10 mouse cellular contexts compared by ENCODE assay signal in the genomic region with DNA sequence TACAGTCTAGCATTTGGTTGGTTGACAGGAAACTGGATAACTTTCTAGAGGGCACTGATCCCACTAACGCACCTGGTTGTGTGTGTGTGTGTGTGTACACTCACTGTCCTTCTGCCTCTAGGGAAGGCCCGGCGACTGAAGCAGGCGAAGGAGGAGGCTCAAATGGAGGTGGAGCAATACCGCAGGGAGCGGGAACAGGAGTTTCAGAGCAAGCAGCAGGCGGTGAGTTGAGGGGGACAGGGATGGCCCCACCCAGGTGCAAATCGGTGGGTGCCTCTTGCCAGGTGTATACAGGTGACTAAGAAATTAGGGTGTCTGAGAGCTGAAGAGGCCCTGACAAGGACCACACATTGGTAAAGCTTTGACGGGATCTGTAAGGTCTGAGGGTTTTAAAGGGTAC. TPM values are rescaled to one million over a fixed set of nuclear protein-coding genes. Genes with fewer than 3 reads are reported as not detected.
A peak's percentile ranks its signal among the peaks of the same experiment; 100 is the strongest.
DNase-seq lines count a peak whose midpoint lies in the region; ATAC-seq and TF ChIP-seq lines count a peak whose summit lies in the region.
"Had no signal": no experiment of that assay in that cellular context is flagged by ENCODE, and none has a peak within 500 bp of the region (broad histone marks: within the 10 kb centered on the region; RNA-seq: fewer than 3 reads in every experiment).

No protein-coding gene starts in this region.

- no peak for DNase-seq in left cerebral cortex, adult 2 months (ENCODE audit: extremely low spot score in 1 of 2, low spot score in 2 of 2)
- no peak for DNase-seq in left cerebral cortex, postnatal 4 days
- no peak for DNase-seq in hindbrain, embryonic 11.5 days (ENCODE audit: low spot score)
- DNase-seq in lung, postnatal 0 days (ENCODE audit: low spot score): no peak
- DNase-seq in spleen, adult 18-20 months: no peak

- no peak for TF ChIP-seq EP300 in lung, postnatal 0 days (IDR thresholded peaks at IDR 0.05)

- H3K9me3 ChIP-seq in embryonic facial prominence, embryonic 13.5 days: no peaks in the 10 kb centered on the region
- no peaks in the 10 kb centered on the region for H3K9me3 ChIP-seq in hindbrain, embryonic 11.5 days (ENCODE audit: control insufficient read depth, low read length)
- no peaks in the 10 kb centered on the region for H3K9me3 ChIP-seq in neural tube, embryonic 12.5 days
- H3K9me3 ChIP-seq in lung, postnatal 0 days (ENCODE audit: low read length): no peaks in the 10 kb centered on the region
- H3K9me3 ChIP-seq: embryonic facial prominence, embryonic 15.5 days; limb, embryonic 15.5 days had no signal

- H3K9ac ChIP-seq in embryonic facial prominence, embryonic 13.5 days: peak overlapping the region; percentile 94; the same call in 1 of the 2 replicates
- H3K9ac ChIP-seq in hindbrain, embryonic 11.5 days (ENCODE audit: low read depth, low read length): no peak overlapping the region
- peak overlapping the region; percentile 81 for H3K9ac ChIP-seq in neural tube, embryonic 12.5 days
- no peak overlapping the region for H3K9ac ChIP-seq in lung, postnatal 0 days (replicated peaks; ENCODE audit: low read depth)
- H3K9ac ChIP-seq: embryonic facial prominence, embryonic 15.5 days had no signal

- WGBS in embryonic facial prominence, embryonic 13.5 days: 77% methylated on average over 9 of the region's 9 CpGs
- 80% methylated on average over 9 of the region's 9 CpGs for WGBS in hindbrain, embryonic 11.5 days
- 78% methylated on average over 9 of the region's 9 CpGs for WGBS in neural tube, embryonic 12.5 days
- WGBS in lung, postnatal 0 days: 73% methylated on average over 9 of the region's 9 CpGs

- peaks cover 38% of the 10 kb centered on the region for H3K4me1 ChIP-seq in embryonic facial prominence, embryonic 13.5 days
- peaks cover 6% of the 10 kb centered on the region for H3K4me1 ChIP-seq in hindbrain, embryonic 11.5 days (replicated peaks; ENCODE audit: control insufficient read depth, insufficient read depth, low read length)
- peaks cover 35% of the 10 kb centered on the region for H3K4me1 ChIP-seq in neural tube, embryonic 12.5 days
- H3K4me1 ChIP-seq in lung, postnatal 0 days (ENCODE audit: insufficient read depth, low read depth, low read length): peaks cover 11% of the 10 kb centered on the region; the same call in 1 of the 2 replicates

- no peak for TF ChIP-seq CTCF in left cerebral cortex, adult 2 months (IDR thresholded peaks at IDR 0.05)
- no peak for TF ChIP-seq CTCF in lung, postnatal 0 days (IDR thresholded peaks at IDR 0.05)

- H3K27ac ChIP-seq in left cerebral cortex, adult 2 months: peak overlapping the region; percentile 96
- H3K27ac ChIP-seq in embryonic facial prominence, embryonic 13.5 days: no peak overlapping the region
- no peak overlapping the region for H3K27ac ChIP-seq in hindbrain, embryonic 11.5 days (ENCODE audit: low read depth, low read length)
- no peak overlapping the region for H3K27ac ChIP-seq in neural tube, embryonic 12.5 days
- H3K27ac ChIP-seq in lung, postnatal 0 days (ENCODE audit: low read length): no peak overlapping the region

- 0 out of 2 replicates have a peak overlapping the region, but pooled peaks have one; percentile 90 for H3K4me2 ChIP-seq in embryonic facial prominence, embryonic 13.5 days
- peak overlapping the region; percentile 79; the same call in 1 of the 2 replicates for H3K4me2 ChIP-seq in hindbrain, embryonic 11.5 days (replicated peaks; ENCODE audit: low read depth, low read length)
- H3K4me2 ChIP-seq in neural tube, embryonic 12.5 days (replicated peaks): peak overlapping the region; percentile 90
- no peak overlapping the region for H3K4me2 ChIP-seq in lung, postnatal 0 days (replicated peaks; ENCODE audit: low read depth, low read length)

- ATAC-seq in embryonic facial prominence, embryonic 13.5 days (ENCODE audit: insufficient number of reproducible peaks, insufficient read depth, low FRiP score, low TSS enrichment, low read depth): no peak
- no peak for ATAC-seq in hindbrain, embryonic 11.5 days (ENCODE audit: low FRiP score)
- no peak for ATAC-seq in neural tube, embryonic 12.5 days (ENCODE audit: low FRiP score, low read depth)
- ATAC-seq in lung, postnatal 0 days: no peak

- peak overlapping the region; percentile 68 for H3K4me3 ChIP-seq in left cerebral cortex, adult 2 months
- H3K4me3 ChIP-seq in embryonic facial prominence, embryonic 13.5 days: no peak overlapping the region
- peak overlapping the region; percentile 46; the same call in 1 of the 2 replicates for H3K4me3 ChIP-seq in hindbrain, embryonic 11.5 days (ENCODE audit: low read depth, low read length)
- H3K4me3 ChIP-seq in neural tube, embryonic 12.5 days: peak overlapping the region; percentile 58
- H3K4me3 ChIP-seq in lung, postnatal 0 days (ENCODE audit: low read depth, low read length): no peak overlapping the region

- no peaks in the 10 kb centered on the region for H3K27me3 ChIP-seq in embryonic facial prominence, embryonic 13.5 days
- no peaks in the 10 kb centered on the region for H3K27me3 ChIP-seq in hindbrain, embryonic 11.5 days (ENCODE audit: control insufficient read depth, insufficient read depth, low read length)
- H3K27me3 ChIP-seq in neural tube, embryonic 12.5 days (replicated peaks): no peaks in the 10 kb centered on the region
- H3K27me3 ChIP-seq in lung, postnatal 0 days (replicated peaks; ENCODE audit: insufficient read depth, low read length): no peaks in the 10 kb centered on the region
- H3K27me3 ChIP-seq: embryonic facial prominence, embryonic 15.5 days; limb, embryonic 15.5 days had no signal

- peaks cover 16% of the 10 kb centered on the region; the same call in 1 of the 2 replicates for H3K36me3 ChIP-seq in embryonic facial prominence, embryonic 13.5 days
- no peaks in the 10 kb centered on the region for H3K36me3 ChIP-seq in hindbrain, embryonic 11.5 days (ENCODE audit: control insufficient read depth, insufficient read depth, low read length)
- H3K36me3 ChIP-seq in neural tube, embryonic 12.5 days: no peaks in the 10 kb centered on the region
- no peaks in the 10 kb centered on the region for H3K36me3 ChIP-seq in lung, postnatal 0 days (ENCODE audit: insufficient read depth, low read length)

- intact Hi-C loops in left cerebral cortex, adult 2 months (cut with DNase I): loop anchor here (1.0 to 10.0 kb wide), 4 partner anchors 71 to 385 kb away; a partner anchor contains a TSS
- intact Hi-C loops in left cerebral cortex, postnatal 4 days (cut with DNase I): no loop called here

RNA-seq across cellular contexts. Expression of a gene that starts 1.4 kb away (rescaled TPM):
- total RNA-seq in left cerebral cortex, adult 2 months (2021): 10 to 100 TPM; 13.0 to 16.1 TPM
- 10 to 100 TPM; 14.7 to 14.8 TPM for total RNA-seq in left cerebral cortex, postnatal 4 days (2021)
- 10.4 and 12.0 TPM in 2 replicates for polyA plus RNA-seq in embryonic facial prominence, embryonic 13.5 days (2015; fragmentation: Nextera tagmentation; extraction: Ambion mirVana)
- 2.3 and 3.7 TPM in 2 replicates for polyA plus RNA-seq in hindbrain, embryonic 11.5 days (2014; fragmentation: Nextera tagmentation; extraction: Ambion mirVana)
- 10.6 and 11.5 TPM in 2 replicates for polyA plus RNA-seq in neural tube, embryonic 12.5 days (2016; fragmentation: Nextera tagmentation; extraction: Ambion mirVana)
- polyA plus RNA-seq in lung, postnatal 0 days (2015; fragmentation: Nextera tagmentation; extraction: Ambion mirVana): 11.2 and 12.2 TPM in 2 replicates

RNA-seq across cellular contexts. Expression of a gene that starts 3.5 kb away (rescaled TPM):
- total RNA-seq in left cerebral cortex, adult 2 months (2021): 100 to 1,000 TPM; 549 to 569 TPM
- 100 to 1,000 TPM; 122 to 142 TPM for total RNA-seq in left cerebral cortex, postnatal 4 days (2021)
- 3.9 and 4.1 TPM in 2 replicates for polyA plus RNA-seq in embryonic facial prominence, embryonic 13.5 days (2015; fragmentation: Nextera tagmentation; extraction: Ambion mirVana)
- polyA plus RNA-seq in hindbrain, embryonic 11.5 days (2014; fragmentation: Nextera tagmentation; extraction: Ambion mirVana): 14.7 and 16.8 TPM in 2 replicates
- polyA plus RNA-seq in neural tube, embryonic 12.5 days (2016; fragmentation: Nextera tagmentation; extraction: Ambion mirVana): 26.2 and 28.4 TPM in 2 replicates
- polyA plus RNA-seq in lung, postnatal 0 days (2015; fragmentation: Nextera tagmentation; extraction: Ambion mirVana): 4.7 and 6.1 TPM in 2 replicates

RNA-seq across cellular contexts. Expression of a gene that starts 4.5 kb away (rescaled TPM):
- 100 to 1,000 TPM; 215 TPM for total RNA-seq in left cerebral cortex, adult 2 months (2021)
- total RNA-seq in left cerebral cortex, postnatal 4 days (2021): 100 to 1,000 TPM; 324 to 337 TPM
- polyA plus RNA-seq in embryonic facial prominence, embryonic 13.5 days (2015; fragmentation: Nextera tagmentation; extraction: Ambion mirVana): 498 and 543 TPM in 2 replicates
- polyA plus RNA-seq in hindbrain, embryonic 11.5 days (2014; fragmentation: Nextera tagmentation; extraction: Ambion mirVana): 633 and 640 TPM in 2 replicates
- polyA plus RNA-seq in neural tube, embryonic 12.5 days (2016; fragmentation: Nextera tagmentation; extraction: Ambion mirVana): 511 and 522 TPM in 2 replicates
- 161 and 170 TPM in 2 replicates for polyA plus RNA-seq in lung, postnatal 0 days (2015; fragmentation: Nextera tagmentation; extraction: Ambion mirVana)

RNA-seq across cellular contexts. Expression of a gene that starts 16.4 kb away (rescaled TPM):
- not detected for total RNA-seq in left cerebral cortex, adult 2 months (2021)
- total RNA-seq in left cerebral cortex, postnatal 4 days (2021): not detected
- not detected in 2 replicates for polyA plus RNA-seq in embryonic facial prominence, embryonic 13.5 days (2015; fragmentation: Nextera tagmentation; extraction: Ambion mirVana)
- 0.36 and 0.43 TPM in 2 replicates for polyA plus RNA-seq in hindbrain, embryonic 11.5 days (2014; fragmentation: Nextera tagmentation; extraction: Ambion mirVana)
- not detected in 2 replicates for polyA plus RNA-seq in neural tube, embryonic 12.5 days (2016; fragmentation: Nextera tagmentation; extraction: Ambion mirVana)
- 0.60 TPM in 1 of 2 replicates, not detected in the other for polyA plus RNA-seq in lung, postnatal 0 days (2015; fragmentation: Nextera tagmentation; extraction: Ambion mirVana)
- total RNA-seq: megakaryocyte progenitor cell, adult 5-6 weeks had no signal

RNA-seq across cellular contexts. Expression of a gene that starts 25.5 kb away (rescaled TPM):
- 10 to 100 TPM; 20.3 to 25.3 TPM for total RNA-seq in left cerebral cortex, adult 2 months (2021)
- total RNA-seq in left cerebral cortex, postnatal 4 days (2021): 10 to 100 TPM; 19.1 to 22.8 TPM
- 28.7 and 30.7 TPM in 2 replicates for polyA plus RNA-seq in embryonic facial prominence, embryonic 13.5 days (2015; fragmentation: Nextera tagmentation; extraction: Ambion mirVana)
- 42.9 and 43.2 TPM in 2 replicates for polyA plus RNA-seq in hindbrain, embryonic 11.5 days (2014; fragmentation: Nextera tagmentation; extraction: Ambion mirVana)
- polyA plus RNA-seq in neural tube, embryonic 12.5 days (2016; fragmentation: Nextera tagmentation; extraction: Ambion mirVana): 55.7 and 58.8 TPM in 2 replicates
- 530 and 579 TPM in 2 replicates for polyA plus RNA-seq in lung, postnatal 0 days (2015; fragmentation: Nextera tagmentation; extraction: Ambion mirVana)

Comparison
In these comparisons a context has a peak if more than half of its experiments do, and no peak if none do; other contexts are left out.
1. H3K4me3 ChIP-seq: peak in left cerebral cortex, adult 2 months (single experiment), hindbrain, embryonic 11.5 days (single experiment) and neural tube, embryonic 12.5 days (single experiment); none in embryonic facial prominence, embryonic 13.5 days (single experiment) and lung, postnatal 0 days (single experiment).
2. H3K9ac ChIP-seq: peak in embryonic facial prominence, embryonic 13.5 days (single experiment) and neural tube, embryonic 12.5 days (single experiment); none in hindbrain, embryonic 11.5 days (single experiment) and lung, postnatal 0 days (single experiment).